23 mouse cellular contexts compared by ENCODE assay signal in the genomic region with DNA sequence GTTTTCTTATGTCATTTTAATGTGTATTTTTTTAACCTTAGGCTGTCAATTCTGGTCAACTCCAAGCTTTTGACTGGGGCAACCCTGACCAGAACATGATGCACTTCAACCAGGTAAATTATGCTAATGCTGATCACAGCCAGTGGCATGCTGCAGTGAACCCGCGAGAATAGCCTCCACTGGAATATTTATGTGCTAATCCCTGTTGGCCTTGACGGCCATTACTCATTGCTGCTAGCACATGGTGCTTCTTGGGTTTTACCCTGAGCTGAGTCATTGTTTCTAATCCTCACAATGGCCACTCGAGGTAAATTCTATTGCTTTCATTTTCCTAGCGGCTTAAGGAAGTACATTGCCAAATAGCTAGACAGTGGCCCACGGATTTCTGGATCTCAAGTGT. TPM values are rescaled to one million over a fixed set of nuclear protein-coding genes. Genes with fewer than 3 reads are reported as not detected.
DNase-seq lines count a peak whose midpoint lies in the region; ATAC-seq lines count a peak whose summit lies in the region.
"Had no signal": no experiment of that assay in that cellular context is flagged by ENCODE, and none has a peak within 500 bp of the region (broad histone marks: within the 10 kb centered on the region; RNA-seq: fewer than 3 reads in every experiment).

No protein-coding gene starts in this region.

- intact Hi-C loops in heart, postnatal 25 days (cut with DNase I) = no loop called here

- no peak overlapping the region for H3K27ac ChIP-seq in forebrain, embryonic 11.5 days (ENCODE audit: low read depth, low read length)
- no peak overlapping the region for H3K27ac ChIP-seq in forebrain, embryonic 12.5 days
- H3K27ac ChIP-seq: forebrain, embryonic 13.5 days; heart, embryonic 15.5 days; hindbrain, embryonic 14.5 days; lung, embryonic 15.5 days had no signal

- no peak for DNase-seq in forebrain, embryonic 11.5 days (ENCODE audit: low spot score)
- DNase-seq in 416B (ENCODE audit: low read depth) = peak; percentile 45
- DNase-seq in adrenal gland, adult 2 months = peak; percentile 80
- peak; percentile 62 for DNase-seq in gonadal fat pad, adult 2 months (ENCODE audit: low read depth)
- DNase-seq in heart, postnatal 25 days (ENCODE audit: low spot score) = no peak
- DNase-seq in cerebellum, adult 18-20 months = no peak
- no peak for DNase-seq in cerebellum, postnatal 10 days
- DNase-seq: cerebellum, postnatal 36 days; gastrocnemius, postnatal 36 days; kidney, adult 18-20 months; kidney, postnatal 14 days; layer of hippocampus, adult 9-11 months; thymus, adult 18-20 months had no signal

- H3K9me3 ChIP-seq in forebrain, embryonic 11.5 days (ENCODE audit: control insufficient read depth, low read length) = no peaks in the 10 kb centered on the region
- no peaks in the 10 kb centered on the region for H3K9me3 ChIP-seq in forebrain, embryonic 12.5 days
- H3K9me3 ChIP-seq: forebrain, embryonic 13.5 days; heart, embryonic 15.5 days; lung, embryonic 15.5 days had no signal

- H3K36me3 ChIP-seq in forebrain, embryonic 11.5 days (ENCODE audit: control insufficient read depth, insufficient read depth, low read length) = no peaks in the 10 kb centered on the region
- no peaks in the 10 kb centered on the region for H3K36me3 ChIP-seq in forebrain, embryonic 12.5 days (replicated peaks)
- H3K36me3 ChIP-seq: heart, embryonic 15.5 days; lung, embryonic 15.5 days had no signal

- no peak overlapping the region for H3K4me2 ChIP-seq in forebrain, embryonic 11.5 days (ENCODE audit: low read depth, low read length, severe bottlenecking)
- no peak overlapping the region for H3K4me2 ChIP-seq in forebrain, embryonic 12.5 days
- H3K4me2 ChIP-seq: forebrain, embryonic 13.5 days; heart, embryonic 15.5 days; hindbrain, embryonic 14.5 days; lung, embryonic 15.5 days had no signal

- 62% methylated on average over 6 of the region's 6 CpGs for WGBS in forebrain, embryonic 11.5 days
- 65% methylated on average over 6 of the region's 6 CpGs for whole genome bisulfite sequencing in forebrain, embryonic 12.5 days

- no peak overlapping the region for H3K4me3 ChIP-seq in forebrain, embryonic 11.5 days (ENCODE audit: low read depth, low read length)
- H3K4me3 ChIP-seq in forebrain, embryonic 12.5 days (replicated peaks) = no peak overlapping the region
- H3K4me3 ChIP-seq: forebrain, embryonic 13.5 days; heart, embryonic 15.5 days; lung, embryonic 15.5 days had no signal

- ATAC-seq in forebrain, embryonic 11.5 days (replicated peaks; ENCODE audit: low FRiP score) = 0 out of 2 replicates have a peak, but pooled peaks have one; percentile 44
- ATAC-seq in forebrain, embryonic 12.5 days (ENCODE audit: low FRiP score) = no peak
- ATAC-seq: activated CD4-positive, CD25-positive, alpha-beta regulatory T cell, adult 4 months; forebrain, embryonic 13.5 days had no signal

- H3K4me1 ChIP-seq in forebrain, embryonic 11.5 days (replicated peaks; ENCODE audit: control insufficient read depth, insufficient read depth, low read length) = no peaks in the 10 kb centered on the region
- no peaks in the 10 kb centered on the region for H3K4me1 ChIP-seq in forebrain, embryonic 12.5 days
- H3K4me1 ChIP-seq: forebrain, embryonic 13.5 days; heart, embryonic 15.5 days; lung, embryonic 15.5 days had no signal

- H3K27me3 ChIP-seq in forebrain, embryonic 11.5 days (ENCODE audit: control insufficient read depth, insufficient read depth, low read length) = no peaks in the 10 kb centered on the region
- H3K27me3 ChIP-seq in forebrain, embryonic 12.5 days = no peaks in the 10 kb centered on the region
- H3K27me3 ChIP-seq: forebrain, embryonic 13.5 days; heart, embryonic 15.5 days; lung, embryonic 15.5 days had no signal

- H3K9ac ChIP-seq in forebrain, embryonic 11.5 days (ENCODE audit: low read length) = no peak overlapping the region
- no peak overlapping the region for H3K9ac ChIP-seq in forebrain, embryonic 12.5 days
- H3K9ac ChIP-seq: forebrain, embryonic 13.5 days; heart, embryonic 15.5 days; hindbrain, embryonic 14.5 days; lung, embryonic 15.5 days had no signal

RNA-seq across cellular contexts. Expression of a gene that starts 24.1 kb away (rescaled TPM):
- polyA plus RNA-seq in forebrain, embryonic 11.5 days (2014; fragmentation: Nextera tagmentation; extraction: Ambion mirVana) = not detected in 2 replicates
- not detected in 2 replicates for polyA plus RNA-seq in forebrain, embryonic 12.5 days (2016; fragmentation: Nextera tagmentation; extraction: Ambion mirVana)
- under 1 TPM in 1 of 2 experiments, not detected in 1; 0.69 TPM for total RNA-seq in adrenal gland, adult 2 months (2021)
- not detected in 2 replicates for polyA plus RNA-seq in adrenal gland, adult 2 months (2012; rRNA removed)
- not detected in 2 replicates for polyA plus RNA-seq in gonadal fat pad, adult 2 months (2012; rRNA removed)
- total RNA-seq in heart, postnatal 25 days (2021) = not detected
- total RNA-seq: gastrocnemius, postnatal 36 days; left cerebral cortex, postnatal 25 days; liver, adult 2 months; MEL had no signal
- polyA plus RNA-seq: activated CD4-positive, CD25-positive, alpha-beta regulatory T cell, adult 4 months; embryonic facial prominence, embryonic 14.5 days; forebrain, embryonic 13.5 days; heart, embryonic 15.5 days; hindbrain, embryonic 14.5 days; liver, adult 2 months; lung, embryonic 15.5 days had no signal

RNA-seq across cellular contexts. Expression of a gene that starts 34.9 kb away (rescaled TPM):
- polyA plus RNA-seq in forebrain, embryonic 11.5 days (2014; fragmentation: Nextera tagmentation; extraction: Ambion mirVana) = not detected in 2 replicates
- not detected in 2 replicates for polyA plus RNA-seq in forebrain, embryonic 12.5 days (2016; fragmentation: Nextera tagmentation; extraction: Ambion mirVana)
- under 1 TPM; 0.17 to 0.35 TPM for total RNA-seq in adrenal gland, adult 2 months (2021)
- 0.04 TPM in 1 of 2 replicates, not detected in the other for polyA plus RNA-seq in adrenal gland, adult 2 months (2012; rRNA removed)
- 0.77 and 1.00 TPM in 2 replicates for polyA plus RNA-seq in gonadal fat pad, adult 2 months (2012; rRNA removed)
- total RNA-seq in heart, postnatal 25 days (2021) = not detected
- total RNA-seq: gastrocnemius, postnatal 36 days; left cerebral cortex, postnatal 25 days; liver, adult 2 months; MEL had no signal
- polyA plus RNA-seq: activated CD4-positive, CD25-positive, alpha-beta regulatory T cell, adult 4 months; forebrain, embryonic 13.5 days; heart, embryonic 15.5 days; hindbrain, embryonic 14.5 days; liver, adult 2 months; lung, embryonic 15.5 days had no signal

RNA-seq across cellular contexts. Expression of a gene that starts 57.7 kb away (rescaled TPM):
- not detected in 2 replicates for polyA plus RNA-seq in forebrain, embryonic 11.5 days (2014; fragmentation: Nextera tagmentation; extraction: Ambion mirVana)
- 0.12 TPM in 1 of 2 replicates, not detected in the other for polyA plus RNA-seq in forebrain, embryonic 12.5 days (2016; fragmentation: Nextera tagmentation; extraction: Ambion mirVana)
- not detected for total RNA-seq in adrenal gland, adult 2 months (2021)
- polyA plus RNA-seq in adrenal gland, adult 2 months (2012; rRNA removed) = not detected in 2 replicates
- polyA plus RNA-seq in gonadal fat pad, adult 2 months (2012; rRNA removed) = not detected in 2 replicates
- not detected for total RNA-seq in heart, postnatal 25 days (2021)
- total RNA-seq: gastrocnemius, postnatal 36 days; left cerebral cortex, postnatal 25 days; liver, adult 2 months; MEL had no signal
- polyA plus RNA-seq: activated CD4-positive, CD25-positive, alpha-beta regulatory T cell, adult 4 months; forebrain, embryonic 13.5 days; hindbrain, embryonic 14.5 days; liver, adult 2 months had no signal

Comparison
In these comparisons a context has a peak if more than half of its experiments do, and no peak if none do; other contexts are left out.
1. DNase-seq: peak in 416B (single experiment), adrenal gland, adult 2 months (single experiment) and gonadal fat pad, adult 2 months (single experiment); none in forebrain, embryonic 11.5 days (single experiment), heart, postnatal 25 days (single experiment), cerebellum, adult 18-20 months (0 of 2) and cerebellum, postnatal 10 days (0 of 2).